Mouse (Mus musculus) hindbrain, postnatal 0 days (tissue): ENCODE measurements around the gene Tmem108. TPM values are rescaled to one million over a fixed set of nuclear protein-coding genes. Genes with fewer than 3 reads are reported as not detected.

Experiments used
- ATAC-seq: fragments of 200-750 bp; cut with Nextera tagmentation; 2 replicates; pipeline ENCODE4 v1.8.0; 2017; ENCODE audit warnings: mild to moderate bottlenecking, moderate TSS enrichment, moderate library complexity
- DNase-seq: peaks from one replicate; pipeline ENCODE4 v3.0.0-alpha.2; 2015; ENCODE audit warnings: low spot score
- H3K27ac ChIP-seq: fragments of 300-500 bp; sonication (generic); 2 replicates; pipeline ENCODE4 v1.5.1; 2014; ENCODE audit warnings: mild to moderate bottlenecking
- H3K27me3 ChIP-seq: fragments of 300-500 bp; sonication (generic); 2 replicates; pipeline ENCODE4 v1.6.1; 2014; ENCODE audit warnings: low read length, mixed read lengths; ENCODE audit not compliant: insufficient read depth
- H3K36me3 ChIP-seq: fragments of 300-500 bp; sonication (generic); 2 replicates; pipeline ENCODE4 v1.6.1; 2014; ENCODE audit warnings: low read length, mixed read lengths; ENCODE audit not compliant: insufficient read depth
- H3K4me1 ChIP-seq: fragments of 300-500 bp; sonication (generic); 2 replicates; pipeline ENCODE4 v1.6.1; 2014; ENCODE audit warnings: antibody characterized with exemption, low read length, mixed read lengths; ENCODE audit not compliant: insufficient read depth
- H3K4me2 ChIP-seq: fragments of 300-500 bp; sonication (generic); 2 replicates; pipeline ENCODE4 v1.6.1; 2014; ENCODE audit warnings: low read depth, mild to moderate bottlenecking, low read length, moderate library complexity, mixed read lengths
- H3K4me3 ChIP-seq: fragments of 300-500 bp; sonication (generic); 2 replicates; pipeline ENCODE4 v1.5.1; 2014; ENCODE audit warnings: low read length
- H3K9ac ChIP-seq: fragments of 300-500 bp; sonication (generic); replicated peaks from 2 replicates; pipeline ENCODE4 v1.6.1; 2014; ENCODE audit warnings: mild to moderate bottlenecking, low read length, moderate library complexity, mixed read lengths
- H3K9me3 ChIP-seq: fragments of 300-500 bp; sonication (generic); 2 replicates; pipeline ENCODE4 v1.6.1; 2016; ENCODE audit warnings: low read length, mixed read lengths
- CTCF ChIP-seq: IDR thresholded peaks from 2 replicates; pipeline ENCODE4 v1.5.1; 2016; ENCODE audit warnings: antibody characterized with exemption, control low read depth, low read depth
- WGBS: fragments of 180-500 bp; shearing (Covaris S2); extraction: QIAGEN DNeasy Blood & Tissue Kit; methylation state at CpG from one replicate; pipeline ENCODE4 v1.1.7; 2014; 5-methylcytosine and 5-hydroxymethylcytosine counted together
- polyA plus RNA-seq: library from polyadenylated mRNA; unstranded; fragments of >200 nt; fragmentation: Nextera tagmentation; extraction: Ambion mirVana; gene quantifications from 2 replicates; pipeline ENCODE4 v1.2.1, GENCODE M21; 2015
- total RNA-seq: library from RNA; depleted of rRNA; stranded (reverse); fragments of >200 nt; gene quantifications from 2 replicates; pipeline ENCODE4 v1.2.3, GENCODE M21; 2014

Tmem108 gene
- total and polyA plus RNA-seq, 2 experiments from 2014 or later = 21.5 to 24.4 TPM

DNA sequence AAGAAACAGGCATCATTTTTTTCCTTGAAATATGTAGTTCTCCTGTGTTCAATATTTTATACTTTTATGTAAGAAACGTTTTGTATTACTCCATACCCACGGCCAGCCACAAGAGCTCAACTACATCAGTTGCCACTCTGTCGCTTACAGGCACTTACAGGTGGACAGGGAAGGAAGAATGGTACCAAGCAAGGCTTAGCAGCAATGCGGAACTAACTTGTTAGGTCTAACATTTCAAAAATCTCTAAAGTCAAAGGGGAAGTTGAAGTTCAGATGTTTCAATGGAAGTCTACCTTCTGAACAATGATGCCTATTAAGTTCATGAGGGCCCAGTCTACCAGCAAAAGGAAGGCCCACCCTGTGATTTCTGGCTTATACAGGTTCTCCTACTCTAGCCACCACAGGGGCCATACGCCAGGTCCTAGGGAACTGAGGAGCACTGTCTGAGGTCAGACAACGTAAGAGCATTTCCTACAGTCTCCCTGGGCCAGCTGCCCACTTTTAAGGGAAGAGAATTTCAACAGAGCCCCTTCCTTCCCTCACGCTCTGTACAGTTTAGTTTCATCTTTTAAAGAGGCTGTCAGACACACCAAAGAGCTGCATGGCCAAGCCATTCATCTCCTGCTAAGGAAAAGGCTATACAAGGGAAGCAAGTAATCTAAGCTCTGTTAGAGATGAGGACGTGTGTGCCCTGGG is 141.0 kb downstream of the Tmem108 start:
- no peaks in the 10 kb centered on the region for H3K4me1 ChIP-seq
- no peak for DNase-seq
- ATAC-seq = no peak
- no peak overlapping the region for H3K4me2 ChIP-seq
- no peaks in the 10 kb centered on the region for H3K36me3 ChIP-seq
- no peak for TF ChIP-seq CTCF
- WGBS = 89% methylated on average over 8 of the region's 8 CpGs
- H3K27me3 ChIP-seq = no peaks in the 10 kb centered on the region
- H3K4me3 ChIP-seq = no peak overlapping the region
- no peaks in the 10 kb centered on the region for H3K9me3 ChIP-seq
- no peak overlapping the region for H3K27ac ChIP-seq
- no peak overlapping the region for H3K9ac ChIP-seq

DNA sequence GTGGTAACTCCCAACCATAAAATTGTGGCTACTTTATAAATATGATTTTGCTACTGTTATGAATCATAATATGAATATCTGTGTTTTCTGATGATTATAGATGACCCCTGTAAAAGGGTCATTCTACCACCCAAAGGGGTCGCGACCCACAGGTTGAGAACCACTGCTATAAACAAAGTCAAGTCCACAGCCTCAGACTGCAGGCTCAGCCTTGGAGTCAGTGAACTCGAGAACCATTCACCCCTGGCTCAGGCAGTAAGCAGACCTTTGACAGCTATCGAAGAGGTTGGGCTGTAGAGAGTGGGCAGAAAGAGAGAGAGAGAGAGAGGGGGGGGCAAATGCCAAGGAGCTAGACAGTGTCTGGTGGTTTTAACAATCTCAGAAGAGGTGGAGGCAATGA is 147.4 kb downstream of the Tmem108 start:
- H3K9ac ChIP-seq = no peak overlapping the region
- H3K4me1 ChIP-seq = no peaks in the 10 kb centered on the region
- H3K27ac ChIP-seq = no peak overlapping the region
- 90% methylated on average over 4 of the region's 4 CpGs for WGBS
- DNase-seq (no peak), ATAC-seq (no peak)
- H3K36me3 ChIP-seq = no peaks in the 10 kb centered on the region
- no peaks in the 10 kb centered on the region for H3K27me3 ChIP-seq
- TF ChIP-seq CTCF = no peak
- H3K4me3 ChIP-seq = no peak overlapping the region
- H3K4me2 ChIP-seq = no peak overlapping the region
- H3K9me3 ChIP-seq = no peaks in the 10 kb centered on the region

- 64% methylated on average over 13 of the region's 13 CpGs for WGBS
- no peak overlapping the region for H3K4me2 ChIP-seq
- no peak for DNase-seq
- no peak for ATAC-seq
- H3K4me3 ChIP-seq = no peak overlapping the region
- H3K9me3 ChIP-seq = no peaks in the 10 kb centered on the region
- H3K9ac ChIP-seq = no peak overlapping the region
- TF ChIP-seq CTCF = no peak
- no peaks in the 10 kb centered on the region for H3K36me3 ChIP-seq
- H3K27ac ChIP-seq = no peak overlapping the region
- H3K4me1 ChIP-seq = no peaks in the 10 kb centered on the region
- no peaks in the 10 kb centered on the region for H3K27me3 ChIP-seq
These were observed 153.2 kb downstream of the Tmem108 start for GRCm38 (mm10) chr9:103608161-103609058.

- no peak overlapping the region for H3K27ac ChIP-seq
- H3K4me3 ChIP-seq = no peak overlapping the region
- H3K4me1 ChIP-seq = no peaks in the 10 kb centered on the region
- no peak overlapping the region for H3K4me2 ChIP-seq
- DNase-seq (no peak), ATAC-seq (no peak)
- TF ChIP-seq CTCF = no peak
- no peak overlapping the region for H3K9ac ChIP-seq
- no peaks in the 10 kb centered on the region for H3K9me3 ChIP-seq
- WGBS = 57% methylated on average over 1 of the region's 1 CpGs
- no peaks in the 10 kb centered on the region for H3K36me3 ChIP-seq
- H3K27me3 ChIP-seq = no peaks in the 10 kb centered on the region
These were observed 155.6 kb downstream of the Tmem108 start for GRCm38 (mm10) chr9:103606056-103606455.

GRCm38 (mm10) chr9:103603792-103604191 is 157.8 kb downstream of the Tmem108 start:
- 72% methylated on average over 6 of the region's 6 CpGs for WGBS
- Histone ChIP-seq H3K27ac (no peak overlapping the region), H3K9me3 (no peaks in the 10 kb centered on the region), H3K4me3 (no peak overlapping the region), H3K36me3 (no peaks in the 10 kb centered on the region), H3K4me2 (no peak overlapping the region), H3K27me3 (no peaks in the 10 kb centered on the region), H3K9ac (no peak overlapping the region), H3K4me1 (no peaks in the 10 kb centered on the region)
- DNase-seq = no peak
- TF ChIP-seq CTCF = no peak
- no peak for ATAC-seq

- no peak for TF ChIP-seq CTCF
- Histone ChIP-seq H3K4me2 (no peak overlapping the region), H3K9ac (no peak overlapping the region), H3K4me1 (no peaks in the 10 kb centered on the region), H3K36me3 (no peaks in the 10 kb centered on the region), H3K27ac (no peak overlapping the region), H3K9me3 (no peaks in the 10 kb centered on the region), H3K27me3 (no peaks in the 10 kb centered on the region), H3K4me3 (no peak overlapping the region)
- whole genome bisulfite sequencing = 90% methylated on average over 4 of the region's 4 CpGs
- ATAC-seq (no peak), DNase-seq (no peak)
These were observed 159.8 kb downstream of the Tmem108 start for GRCm38 (mm10) chr9:103601878-103602277.
